Mouse (Mus musculus) cortical plate, adult 2 months (tissue): ENCODE results near the gene Slc45a2. TPM values are rescaled to one million over a fixed set of nuclear protein-coding genes. Genes with fewer than 3 reads are reported as not detected.

Experiments
- H3K27ac ChIP-seq: fragments of 200-500 bp; 2 replicates; pipeline ENCODE4 v1.5.1; 2012; ENCODE audit warnings: low read length, control low read depth, inconsistent platforms; ENCODE audit not compliant: insufficient read depth
- H3K4me1 ChIP-seq: fragments of 200-500 bp; 2 replicates; pipeline ENCODE4 v1.6.1; 2011; ENCODE audit warnings: low read length; ENCODE audit not compliant: control insufficient read depth, insufficient read depth
- H3K4me3 ChIP-seq: fragments of 200-500 bp; 2 replicates; pipeline ENCODE4 v1.5.1; 2011; ENCODE audit warnings: mild to moderate bottlenecking, low read length, control low read depth; ENCODE audit not compliant: insufficient read depth
- CTCF ChIP-seq: fragments of 200-500 bp; IDR thresholded peaks from 2 replicates; pipeline ENCODE4 v1.5.1; 2011; ENCODE audit warnings: mild to moderate bottlenecking, control low read depth, low read length; ENCODE audit not compliant: insufficient read depth; ENCODE audit errors: extremely low read depth
- POLR2A ChIP-seq: fragments of 200-500 bp; IDR thresholded peaks from 2 replicates; pipeline ENCODE4 v1.6.1; 2011; ENCODE audit warnings: mild to moderate bottlenecking, low read length, control low read depth; ENCODE audit not compliant: insufficient read depth; ENCODE audit errors: extremely low read depth
- polyA plus RNA-seq: library from polyadenylated mRNA; depleted of rRNA; stranded (reverse); fragments of >200 nt; gene quantifications from 2 replicates; pipeline ENCODE4 v1.2.3, GENCODE M21; 2012; rRNA removed

Slc45a2 gene
- polyA plus RNA-seq = 0.04 and 0.08 TPM in 2 replicates

DNA sequence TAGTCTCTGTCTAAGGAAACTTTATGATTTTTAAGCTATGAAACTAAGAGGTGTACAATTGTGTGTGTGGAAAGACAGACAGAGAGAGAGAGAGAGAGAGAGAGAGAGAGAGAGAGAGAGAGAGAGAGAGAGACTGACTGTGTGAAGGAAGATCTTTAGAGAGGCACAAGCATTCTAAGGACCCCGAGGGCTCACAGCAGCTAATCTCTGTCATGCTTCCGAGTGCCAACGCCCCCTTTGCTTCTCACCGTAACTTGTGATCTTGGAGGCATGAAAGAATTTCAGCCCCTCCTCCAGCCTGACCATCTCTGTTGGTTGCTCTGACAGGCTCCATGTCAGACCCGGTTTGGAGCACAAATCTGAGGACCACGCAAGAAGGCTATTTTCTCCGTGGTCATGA, at the start of gene Slc45a2:
Gene Slc45a2, plus strand, starts transcription at position 301 of the 400 bp plus-strand sequence.
- TF ChIP-seq POLR2A = no peak
- TF ChIP-seq CTCF = no peak
- no peak within 1 kb of the TSS for H3K4me3 ChIP-seq
- no peak within 1 kb of the TSS for H3K27ac ChIP-seq

DNA sequence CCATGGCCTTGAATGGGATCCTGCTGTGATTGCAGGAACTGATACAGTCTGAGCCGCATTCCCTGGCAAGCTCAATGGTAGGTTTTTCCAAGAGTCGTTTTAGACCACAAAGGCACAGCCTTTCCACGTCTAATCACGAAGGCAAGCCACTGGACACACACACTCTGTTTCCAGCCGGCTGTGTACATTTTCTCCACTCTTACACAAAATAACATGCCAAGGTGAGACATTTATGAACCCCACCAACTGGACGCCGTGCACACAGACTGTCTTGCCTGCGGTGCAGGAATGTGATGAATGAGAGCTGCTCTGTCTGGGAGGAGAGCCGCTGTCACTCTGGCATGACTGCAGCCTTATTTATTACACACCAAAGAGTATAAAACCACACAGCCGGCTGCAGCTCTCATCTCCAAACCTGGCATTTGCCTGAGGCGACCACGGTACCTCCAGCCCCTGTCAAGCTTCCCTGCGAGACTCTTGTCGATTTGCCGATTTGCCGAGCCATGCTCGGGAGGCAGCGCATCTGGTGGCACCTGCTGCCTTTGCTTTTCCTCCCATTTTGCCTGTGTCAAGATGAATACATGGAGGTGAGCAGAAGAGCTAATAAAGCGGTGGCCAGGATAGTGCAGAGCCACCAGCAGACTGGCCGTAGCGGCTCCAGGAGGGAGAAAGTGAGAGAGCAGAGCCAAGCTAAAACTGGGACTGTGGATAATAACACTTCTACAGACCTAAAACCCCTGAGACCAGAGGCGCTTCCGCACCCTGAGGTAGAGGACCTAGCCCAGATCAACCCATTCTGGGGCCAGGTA, 48.4 kb upstream of the Slc45a2 start, which contains the start of gene C1qtnf3:
Gene C1qtnf3, plus strand, starts transcription at position 382 of the 809 bp plus-strand sequence.
- H3K27ac ChIP-seq = no peak within 1 kb of the TSS
- no peaks in the 10 kb centered on the region for H3K4me1 ChIP-seq
- H3K4me3 ChIP-seq = no peak within 1 kb of the TSS
- no peak for TF ChIP-seq POLR2A
- TF ChIP-seq CTCF = no peak

More for the DNA sequence above, at the start of gene Slc45a2:
- no peaks in the 10 kb centered on the region for H3K4me1 ChIP-seq

DNA sequence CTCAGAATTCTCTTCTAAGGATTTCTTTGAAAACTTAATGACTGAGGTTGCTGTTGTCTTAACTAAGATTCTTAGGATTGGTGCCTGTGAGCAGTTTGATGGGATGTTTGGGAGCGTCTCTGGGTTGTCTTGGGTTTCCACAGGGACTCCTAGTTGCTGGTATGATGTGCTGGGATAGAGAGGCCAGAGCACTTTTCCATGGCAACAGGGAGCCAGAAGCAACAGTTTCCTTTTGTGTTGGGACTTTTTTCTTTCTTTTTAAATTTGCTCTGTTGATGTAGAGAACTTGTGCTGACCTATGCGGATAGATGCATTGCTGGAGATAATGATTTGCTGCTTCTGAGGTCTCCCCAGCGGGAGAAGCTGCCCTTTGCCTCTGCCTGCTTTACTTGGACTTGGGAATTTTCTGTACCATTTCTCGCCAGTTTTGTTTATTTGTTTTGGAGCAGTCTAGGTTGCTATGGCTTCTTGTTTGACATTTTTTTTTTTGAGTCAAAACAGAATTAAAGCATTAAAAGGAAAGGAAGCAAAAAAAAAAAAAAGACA, 47.7 kb upstream of the Slc45a2 start:
- Histone ChIP-seq H3K4me1 (no peaks in the 10 kb centered on the region), H3K27ac (no peak overlapping the region), H3K4me3 (no peak overlapping the region)
- TF ChIP-seq POLR2A (no peak), CTCF (no peak)

DNA sequence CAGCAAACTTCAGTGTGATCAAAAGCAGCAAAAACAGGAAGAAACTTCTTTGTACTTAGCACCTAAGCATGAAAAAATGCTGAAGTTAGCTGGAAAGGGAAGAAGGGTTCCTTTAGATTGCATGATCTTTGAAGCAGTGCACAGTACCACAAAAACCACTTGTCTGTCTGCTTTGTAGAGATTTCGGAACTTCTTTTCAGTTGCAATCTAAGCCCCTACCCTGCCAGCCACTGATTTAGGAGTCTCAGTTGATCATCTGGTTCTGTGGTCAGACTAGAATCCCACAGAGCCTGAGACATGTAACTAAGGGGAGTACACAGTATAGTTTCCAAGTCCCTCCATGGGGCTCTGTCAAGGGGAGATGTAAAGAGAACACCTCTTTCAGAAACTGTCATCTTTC, 47.1 kb upstream of the Slc45a2 start:
- Histone ChIP-seq H3K4me3 (no peak overlapping the region), H3K27ac (no peak overlapping the region), H3K4me1 (no peaks in the 10 kb centered on the region)
- TF ChIP-seq POLR2A = no peak
- TF ChIP-seq CTCF = no peak

GRCm38 (mm10) chr15:10954381-10955016, 46.0 kb upstream of the Slc45a2 start:
- TF ChIP-seq POLR2A (no peak), CTCF (no peak)
- no peaks in the 10 kb centered on the region for H3K4me1 ChIP-seq
- H3K4me3 ChIP-seq = no peak overlapping the region
- H3K27ac ChIP-seq = no peak overlapping the region

DNA sequence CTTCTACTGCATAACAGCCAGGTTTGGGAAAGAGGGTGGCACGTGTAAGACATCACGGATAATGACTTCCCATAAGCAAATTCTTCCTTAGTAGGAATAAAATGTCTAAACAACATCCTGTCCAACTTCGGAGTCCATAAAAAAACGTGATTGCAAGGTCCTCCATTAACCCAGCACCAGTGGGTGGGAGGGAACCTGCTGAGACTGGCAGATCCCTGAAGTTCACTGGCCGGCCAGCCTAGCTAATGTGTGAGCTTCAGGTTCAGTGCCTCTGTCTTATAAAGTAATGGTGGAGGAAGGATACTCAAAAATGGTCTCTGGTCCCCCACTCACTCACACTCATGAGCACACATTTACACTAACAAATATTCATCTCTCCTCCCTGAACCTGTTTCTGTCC, 45.4 kb upstream of the Slc45a2 start:
- H3K27ac ChIP-seq = no peak overlapping the region
- H3K4me1 ChIP-seq = no peaks in the 10 kb centered on the region
- no peak for TF ChIP-seq POLR2A
- TF ChIP-seq CTCF = no peak
- H3K4me3 ChIP-seq = no peak overlapping the region

DNA sequence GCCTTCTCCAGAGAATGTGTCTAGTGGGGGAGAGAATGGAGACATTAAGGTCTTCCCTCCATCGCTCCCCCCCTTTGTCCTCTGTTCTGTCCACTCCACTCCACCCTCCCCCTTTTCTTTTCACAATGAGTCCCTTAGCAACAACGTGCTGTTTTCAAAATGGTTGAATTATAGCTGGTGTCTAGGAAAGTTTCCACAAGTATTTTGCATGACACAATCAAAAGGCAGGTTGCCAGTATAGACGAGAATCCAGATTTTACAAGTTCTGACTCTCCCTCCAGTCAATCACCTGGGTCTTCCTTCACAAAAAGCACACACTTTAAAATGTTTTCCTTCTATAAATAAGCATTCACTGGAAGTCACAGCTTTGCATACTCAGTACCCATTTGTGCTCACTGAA, 43.8 kb upstream of the Slc45a2 start:
- Histone ChIP-seq H3K27ac (no peak overlapping the region), H3K4me3 (no peak overlapping the region), H3K4me1 (no peaks in the 10 kb centered on the region)
- TF ChIP-seq POLR2A (no peak), CTCF (no peak)

DNA sequence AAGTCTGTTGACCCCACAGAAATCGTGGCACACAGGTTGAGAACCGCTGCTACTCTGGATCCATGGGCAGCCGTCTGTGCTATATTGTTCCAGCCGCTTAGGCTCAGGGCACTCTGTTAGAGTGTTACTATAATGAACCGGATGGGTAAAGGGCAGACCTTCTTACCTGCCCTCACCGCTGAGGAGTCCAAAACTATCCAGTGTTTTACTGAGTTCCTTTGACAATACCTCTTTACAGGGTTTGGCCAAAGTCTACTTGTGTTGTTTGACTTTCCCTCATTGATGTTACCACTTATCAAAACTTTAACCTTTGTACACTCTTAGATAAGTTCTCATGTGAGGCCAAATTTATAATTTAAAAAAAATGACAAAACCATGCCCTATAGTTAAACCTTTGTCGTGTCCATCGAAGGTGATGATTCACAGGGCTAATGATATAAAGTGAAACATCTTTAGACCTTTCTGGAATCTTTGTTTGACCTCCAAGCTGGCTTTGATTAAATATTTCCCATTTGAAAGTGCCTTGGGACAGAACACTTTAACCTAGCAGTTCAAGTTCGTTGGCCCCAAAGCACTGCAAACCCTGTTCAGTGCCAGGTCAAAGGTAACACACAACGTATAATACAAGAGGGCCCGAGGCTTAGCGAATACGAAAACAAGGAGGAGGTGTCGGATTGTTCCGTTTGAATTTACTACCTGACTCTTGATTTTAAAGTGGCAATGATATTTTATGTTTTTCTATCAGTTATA, 41.1 kb upstream of the Slc45a2 start:
- Histone ChIP-seq H3K4me3 (no peak overlapping the region), H3K27ac (no peak overlapping the region), H3K4me1 (no peaks in the 10 kb centered on the region)
- no peak for TF ChIP-seq CTCF
- no peak for TF ChIP-seq POLR2A

- TF ChIP-seq POLR2A = no peak
- no peak for TF ChIP-seq CTCF
- no peak overlapping the region for H3K4me3 ChIP-seq
- no peak overlapping the region for H3K27ac ChIP-seq
- no peaks in the 10 kb centered on the region for H3K4me1 ChIP-seq
Observed at GRCm38 (mm10) chr15:10960267-10960666, 40.3 kb upstream of the Slc45a2 start.

DNA sequence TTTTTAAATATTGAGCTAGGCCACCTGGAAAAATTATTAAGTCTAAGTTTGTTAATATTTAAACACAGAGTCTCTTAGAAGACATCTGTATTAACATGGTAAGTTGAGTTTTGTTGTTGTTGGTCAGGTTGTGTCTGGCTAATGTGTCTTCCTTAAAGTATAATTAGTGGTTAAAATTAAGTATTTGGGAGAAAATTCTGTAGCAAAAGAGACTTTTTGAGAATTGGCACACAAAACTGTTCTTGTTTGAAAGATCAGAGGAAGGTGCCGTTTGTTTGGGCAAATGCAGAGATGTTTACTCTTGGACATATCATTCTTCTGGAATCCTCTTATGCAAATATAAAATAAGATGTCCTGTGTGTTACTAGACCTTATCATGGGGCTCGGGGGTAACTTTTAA, 37.9 kb upstream of the Slc45a2 start:
- Histone ChIP-seq H3K4me1 (no peaks in the 10 kb centered on the region), H3K4me3 (no peak overlapping the region), H3K27ac (no peak overlapping the region)
- no peak for TF ChIP-seq POLR2A
- TF ChIP-seq CTCF = no peak
